Comparison of ENCODE assay signal across 9 mouse cellular contexts in the genomic region with DNA sequence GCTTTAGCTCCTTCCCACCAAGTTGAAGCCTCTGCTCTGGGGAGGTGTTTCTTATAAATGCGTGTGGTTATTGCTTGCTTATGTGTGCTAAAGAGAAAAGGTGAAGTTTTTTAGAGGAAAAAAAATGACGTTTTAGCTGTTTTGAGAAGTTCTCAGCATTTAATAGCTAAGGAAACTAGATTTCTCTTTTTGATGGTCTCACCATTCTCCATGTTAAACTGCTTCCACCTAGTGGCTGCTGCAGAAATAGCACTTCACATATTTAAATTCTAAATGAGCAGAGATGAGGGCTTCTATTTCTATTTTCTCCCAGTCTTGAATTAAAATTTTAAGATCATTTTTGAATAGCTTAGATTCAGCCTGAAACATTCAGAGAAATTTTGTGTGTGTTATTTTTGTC. TPM values are rescaled to one million over a fixed set of nuclear protein-coding genes. Genes with fewer than 3 reads are reported as not detected.
DNase-seq lines count a peak whose midpoint lies in the region; ATAC-seq and TF ChIP-seq lines count a peak whose summit lies in the region.
"Had no signal": no experiment of that assay in that cellular context is flagged by ENCODE, and none has a peak within 500 bp of the region (broad histone marks: within the 10 kb centered on the region; RNA-seq: fewer than 3 reads in every experiment).

No protein-coding gene starts in this region.

- H3K9ac ChIP-seq in limb, embryonic 11.5 days (ENCODE audit: low read length), result no peak overlapping the region
- H3K9ac ChIP-seq in liver, embryonic 14.5 days (replicated peaks), result no peak overlapping the region

- no peak for TF ChIP-seq EP300 in liver, embryonic 14.5 days (IDR thresholded peaks at IDR 0.05; ENCODE audit: low read depth)

- no peak for ATAC-seq in limb, embryonic 11.5 days (ENCODE audit: insufficient number of reproducible peaks, low FRiP score, low TSS enrichment, low read depth)
- no peak for ATAC-seq in liver, embryonic 14.5 days (ENCODE audit: insufficient read depth)

- no peaks in the 10 kb centered on the region for H3K4me1 ChIP-seq in cerebellum, adult 2 months (ENCODE audit: control insufficient read depth, insufficient read depth, low read length)
- H3K4me1 ChIP-seq in limb, embryonic 11.5 days (ENCODE audit: control insufficient read depth, insufficient read depth, low read length), result no peaks in the 10 kb centered on the region
- H3K4me1 ChIP-seq in limb, embryonic 10.5 days, result no peaks in the 10 kb centered on the region
- no peaks in the 10 kb centered on the region for H3K4me1 ChIP-seq in liver, embryonic 14.5 days (replicated peaks; ENCODE audit: control insufficient read depth in 2 of 2, insufficient read depth in 2 of 2, low read length in 1 of 2)

- WGBS in cerebellum, adult 2 months, result 20% methylated on average over 2 of the region's 2 CpGs
- WGBS in limb, embryonic 11.5 days, result 45% methylated on average over 2 of the region's 2 CpGs
- 46% methylated on average over 2 of the region's 2 CpGs for WGBS in limb, embryonic 10.5 days
- 19% methylated on average over 2 of the region's 2 CpGs for WGBS in liver, embryonic 14.5 days (ENCODE audit: insufficient replicate concordance)

- H3K4me2 ChIP-seq in limb, embryonic 11.5 days (ENCODE audit: low read depth, severe bottlenecking), result no peak overlapping the region
- H3K4me2 ChIP-seq in liver, embryonic 14.5 days (ENCODE audit: low read depth), result no peak overlapping the region

- peak in 1 of 2 experiments; percentile 13 for DNase-seq in cerebellum, adult 2 months
- DNase-seq in cerebellum, adult 9-11 months, result no peak
- DNase-seq in limb, embryonic 11.5 days (ENCODE audit: low spot score), result peak; percentile 30
- no peak for DNase-seq in limb, embryonic 10.5 days (ENCODE audit: low spot score)
- DNase-seq in c-Kit-positive CD71-negative TER-119-negative erythroid progenitor cells, embryonic 14.5 days (ENCODE audit: low read depth), result peak; percentile 23
- DNase-seq in liver, embryonic 14.5 days (ENCODE audit: low read depth in 3 of 3, low spot score in 3 of 3), result peak in 1 of 3 experiments; percentile 36
- DNase-seq in urinary bladder, adult 2 months (ENCODE audit: low spot score), result no peak
- no peak for DNase-seq in adrenal gland, adult 2 months

- H3K27me3 ChIP-seq in cerebellum, adult 2 months (ENCODE audit: control insufficient read depth, insufficient read depth, low read length), result no peaks in the 10 kb centered on the region; the same call in 1 of the 2 replicates
- no peaks in the 10 kb centered on the region for H3K27me3 ChIP-seq in limb, embryonic 11.5 days (ENCODE audit: control insufficient read depth, insufficient read depth, low read length)
- H3K27me3 ChIP-seq in limb, embryonic 10.5 days (ENCODE audit: low read depth, poor library complexity, severe bottlenecking), result no peaks in the 10 kb centered on the region
- no peaks in the 10 kb centered on the region for H3K27me3 ChIP-seq in liver, embryonic 14.5 days (ENCODE audit: control insufficient read depth, insufficient read depth, low read length)

- TF ChIP-seq POLR2A in cerebellum, adult 2 months (IDR thresholded peaks at IDR 0.05; ENCODE audit: borderline replicate concordance, insufficient read depth, low read length), result no peak

- H3K4me3 ChIP-seq in cerebellum, adult 2 months (replicated peaks; ENCODE audit: insufficient read depth, low read depth, low read length), result no peak overlapping the region
- H3K4me3 ChIP-seq in limb, embryonic 11.5 days (ENCODE audit: low read depth, low read length), result no peak overlapping the region
- H3K4me3 ChIP-seq in limb, embryonic 10.5 days, result no peak overlapping the region
- no peak overlapping the region for H3K4me3 ChIP-seq in liver, embryonic 14.5 days (ENCODE audit: insufficient read depth in 1 of 2, low read depth in 2 of 2, low read length in 2 of 2)

- H3K9me3 ChIP-seq in limb, embryonic 11.5 days (ENCODE audit: control insufficient read depth, low read length), result no peaks in the 10 kb centered on the region
- H3K9me3 ChIP-seq in limb, embryonic 10.5 days (replicated peaks), result no peaks in the 10 kb centered on the region
- H3K9me3 ChIP-seq in liver, embryonic 14.5 days (ENCODE audit: control insufficient read depth, low read length), result no peaks in the 10 kb centered on the region

- no peak overlapping the region for H3K27ac ChIP-seq in cerebellum, adult 2 months (ENCODE audit: insufficient read depth, low read length)
- no peak overlapping the region for H3K27ac ChIP-seq in limb, embryonic 11.5 days (replicated peaks; ENCODE audit: low read depth, low read length)
- H3K27ac ChIP-seq in limb, embryonic 10.5 days, result no peak overlapping the region
- no peak overlapping the region for H3K27ac ChIP-seq in liver, embryonic 14.5 days

- H3K36me3 ChIP-seq in limb, embryonic 11.5 days (ENCODE audit: control insufficient read depth, insufficient read depth, low read length), result peaks cover 21% of the 10 kb centered on the region
- H3K36me3 ChIP-seq in limb, embryonic 10.5 days, result peaks cover 90% of the 10 kb centered on the region
- H3K36me3 ChIP-seq in liver, embryonic 14.5 days (replicated peaks; ENCODE audit: control insufficient read depth, insufficient read depth, low read depth), result peaks cover 71% of the 10 kb centered on the region

- peak; percentile 38; the same call in 1 of the 2 replicates for TF ChIP-seq CTCF in cerebellum, adult 2 months (IDR thresholded peaks at IDR 0.05; ENCODE audit: borderline replicate concordance, insufficient read depth, low read depth, low read length)
- peak; percentile 70 for TF ChIP-seq CTCF in liver, embryonic 14.5 days (IDR thresholded peaks at IDR 0.05; ENCODE audit: low read depth)

RNA-seq across cellular contexts. Expression of a gene that starts 41.2 kb away (rescaled TPM):
- polyA plus RNA-seq in cerebellum, adult 2 months (2012; rRNA removed), result 40.4 and 42.0 TPM in 2 replicates
- polyA plus RNA-seq in limb, embryonic 11.5 days (2014; fragmentation: Nextera tagmentation; extraction: Ambion mirVana), result 144 and 150 TPM in 2 replicates
- 149 and 161 TPM in 2 replicates for polyA plus RNA-seq in limb, embryonic 10.5 days (2016; fragmentation: Nextera tagmentation; extraction: Ambion mirVana)
- 12.2 and 22.9 TPM in 2 replicates for polyA plus RNA-seq in liver, embryonic 14.5 days (2012; rRNA removed)
- polyA plus RNA-seq in liver, embryonic 14.5 days (2014; fragmentation: Nextera tagmentation; extraction: Ambion mirVana), result 79.1 and 83.7 TPM in 2 replicates
- polyA plus RNA-seq in urinary bladder, adult 2 months (2012; rRNA removed), result 21.5 and 30.7 TPM in 2 replicates
- 100 to 1,000 TPM; 130 to 242 TPM for total RNA-seq in adrenal gland, adult 2 months (2021)
- 3.0 and 4.0 TPM in 2 replicates for polyA plus RNA-seq in adrenal gland, adult 2 months (2012; rRNA removed)

RNA-seq across cellular contexts. Expression of a gene that starts 50.6 kb away (rescaled TPM):
- 5.4 and 6.0 TPM in 2 replicates for polyA plus RNA-seq in cerebellum, adult 2 months (2012; rRNA removed)
- 0.75 and 0.91 TPM in 2 replicates for polyA plus RNA-seq in limb, embryonic 11.5 days (2014; fragmentation: Nextera tagmentation; extraction: Ambion mirVana)
- polyA plus RNA-seq in limb, embryonic 10.5 days (2016; fragmentation: Nextera tagmentation; extraction: Ambion mirVana), result 0.86 and 1.2 TPM in 2 replicates
- 19.5 and 21.2 TPM in 2 replicates for polyA plus RNA-seq in liver, embryonic 14.5 days (2012; rRNA removed)
- polyA plus RNA-seq in liver, embryonic 14.5 days (2014; fragmentation: Nextera tagmentation; extraction: Ambion mirVana), result 13.3 and 14.9 TPM in 2 replicates
- 0.01 TPM in 1 of 2 replicates, not detected in the other for polyA plus RNA-seq in urinary bladder, adult 2 months (2012; rRNA removed)
- under 1 TPM in 1 of 2 experiments, not detected in 1; 0.09 TPM for total RNA-seq in adrenal gland, adult 2 months (2021)
- not detected in 2 replicates for polyA plus RNA-seq in adrenal gland, adult 2 months (2012; rRNA removed)
- polyA plus RNA-seq: lung, embryonic 16.5 days had no signal

Comparison
In these comparisons a context has a peak if more than half of its experiments do, and no peak if none do; other contexts are left out.
1. DNase-seq: peak in limb, embryonic 11.5 days (single experiment) and c-Kit-positive CD71-negative TER-119-negative erythroid progenitor cells, embryonic 14.5 days (single experiment); none in cerebellum, adult 9-11 months (single experiment), limb, embryonic 10.5 days (single experiment), urinary bladder, adult 2 months (single experiment) and adrenal gland, adult 2 months (single experiment).